Mouse (Mus musculus): ENCODE data around the gene Krt76. TPM values are rescaled to one million over a fixed set of nuclear protein-coding genes. Genes with fewer than 3 reads are reported as not detected.

Krt76 gene
- polyA plus RNA-seq, 1 experiment from 2014 or later = not detected

DNA sequence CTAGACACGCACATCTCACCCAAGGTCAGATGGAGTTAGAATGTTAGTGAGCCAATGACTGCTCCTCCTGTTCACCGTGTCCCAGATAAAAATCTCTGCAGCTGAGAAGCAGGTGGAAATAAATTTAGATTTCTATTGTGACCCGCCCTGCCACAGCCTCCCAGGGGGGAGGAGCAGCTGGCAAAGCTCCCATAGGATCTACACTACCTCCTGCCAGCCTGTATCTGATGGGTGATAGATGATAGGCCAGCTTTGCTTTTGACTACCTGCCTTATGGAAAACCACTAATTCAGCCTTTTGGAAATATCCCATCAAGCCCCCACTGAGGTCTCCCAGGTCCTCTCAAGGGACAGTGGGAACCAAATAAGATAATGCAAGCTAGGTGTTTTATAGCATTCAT lies 37.0 kb downstream of the Krt76 start:
- Histone ChIP-seq H3K27ac (no peak overlapping the region), H3K36me3 (no peaks in the 10 kb centered on the region), H3K4me1 (peaks cover 23% of the 10 kb centered on the region), H3K9me3 (replicated peaks) (no peaks in the 10 kb centered on the region), H3K27me3 (ENCODE audit: low read depth, poor library complexity, severe bottlenecking) (peaks cover 97% of the 10 kb centered on the region), H3K4me3 (no peak overlapping the region)
- WGBS = 82% methylated on average over 3 of the region's 3 CpGs
- DNase-seq (ENCODE audit: low spot score) = no peak

- no peaks in the 10 kb centered on the region for H3K9me3 ChIP-seq (replicated peaks)
- peaks cover 92% of the 10 kb centered on the region for H3K27me3 ChIP-seq (ENCODE audit: low read depth, poor library complexity, severe bottlenecking)
- H3K4me1 ChIP-seq = peaks cover 11% of the 10 kb centered on the region
- DNase-seq (ENCODE audit: low spot score) = no peak
- no peak overlapping the region for H3K4me3 ChIP-seq
- no peaks in the 10 kb centered on the region for H3K36me3 ChIP-seq
- H3K27ac ChIP-seq = no peak overlapping the region
- WGBS = 18% methylated on average over 5 of the region's 5 CpGs
Observed at GRCm38 (mm10) chr15:101854294-101854693, 38.4 kb downstream of the Krt76 start.

DNA sequence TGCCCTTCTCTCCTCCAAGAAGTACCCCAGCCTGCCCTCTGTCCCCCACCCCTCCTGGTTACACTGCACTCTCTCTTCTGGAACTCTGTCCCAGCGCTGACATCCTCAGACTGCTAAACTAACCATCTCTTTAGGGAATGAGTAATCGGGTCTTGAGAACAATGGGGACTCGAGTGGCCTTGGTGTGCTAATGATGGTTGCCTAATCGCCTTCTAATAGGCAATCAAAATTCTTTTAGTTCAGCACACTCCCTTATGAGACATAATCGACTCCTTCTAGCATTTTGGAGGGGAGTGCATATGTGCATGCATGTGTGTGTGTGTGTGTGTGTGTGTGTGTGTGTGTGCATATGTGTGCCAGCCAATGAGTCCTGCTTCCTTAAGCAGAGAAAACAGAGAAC lies 40.1 kb downstream of the Krt76 start:
- H3K4me3 ChIP-seq = no peak overlapping the region
- H3K36me3 ChIP-seq = no peaks in the 10 kb centered on the region
- peaks cover 4% of the 10 kb centered on the region; the same call in 1 of the 2 replicates for H3K4me1 ChIP-seq
- H3K27ac ChIP-seq = no peak overlapping the region
- 42% methylated on average over 5 of the region's 5 CpGs for WGBS
- no peak for DNase-seq (ENCODE audit: low spot score)
- no peaks in the 10 kb centered on the region for H3K9me3 ChIP-seq (replicated peaks)
- H3K27me3 ChIP-seq (ENCODE audit: low read depth, poor library complexity, severe bottlenecking) = peaks cover 82% of the 10 kb centered on the region

- WGBS = 86% methylated on average over 6 of the region's 6 CpGs
- Histone ChIP-seq H3K36me3 (no peaks in the 10 kb centered on the region), H3K27me3 (ENCODE audit: low read depth, poor library complexity, severe bottlenecking) (peaks cover 82% of the 10 kb centered on the region), H3K9me3 (replicated peaks) (no peaks in the 10 kb centered on the region), H3K4me3 (no peak within 1 kb of the TSS), H3K27ac (no peak within 1 kb of the TSS), H3K4me1 (peaks cover 7% of the 10 kb centered on the region)
- no peak for DNase-seq (ENCODE audit: low spot score)
Observed at GRCm38 (mm10) chr15:101850694-101851093, 42.0 kb downstream of the Krt76 start, which contains the start of gene Krt1. Gene Krt1, minus strand, starts transcription at chr15:101850794.

DNA sequence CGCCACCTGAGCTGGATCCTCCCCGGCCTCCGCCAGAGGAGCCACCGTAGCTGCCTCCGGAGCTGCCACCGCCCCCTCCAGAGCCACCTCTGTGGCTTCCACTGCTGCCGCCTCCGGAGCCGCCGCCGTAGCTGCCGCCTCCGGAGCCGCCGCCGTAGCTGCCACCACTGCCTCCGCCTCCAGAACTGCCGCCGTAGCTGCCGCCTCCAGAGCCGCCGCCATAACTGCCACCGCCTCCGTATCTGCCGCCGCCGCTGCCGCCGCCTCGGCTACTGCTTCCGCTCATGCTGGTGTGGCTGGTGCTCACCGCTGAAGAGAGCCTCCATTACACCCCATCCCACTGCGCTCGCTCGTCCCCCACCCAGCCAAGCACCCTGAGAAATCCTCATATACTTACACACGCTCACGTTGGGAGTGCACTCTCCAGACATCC lies 46.7 kb downstream of the Krt76 start:
- H3K36me3 ChIP-seq = no peaks in the 10 kb centered on the region
- peaks cover 15% of the 10 kb centered on the region for H3K4me1 ChIP-seq
- 0% methylated on average over 37 of the region's 37 CpGs for WGBS
- peak overlapping the region; percentile 82 for H3K27ac ChIP-seq
- DNase-seq (ENCODE audit: low spot score) = peak; percentile 73
- H3K4me3 ChIP-seq = peak overlapping the region; percentile 61
- H3K27me3 ChIP-seq (ENCODE audit: low read depth, poor library complexity, severe bottlenecking) = peaks cover 65% of the 10 kb centered on the region
- H3K9me3 ChIP-seq (replicated peaks) = no peaks in the 10 kb centered on the region

- peaks cover 15% of the 10 kb centered on the region for H3K4me1 ChIP-seq
- 69% methylated on average over 9 of the region's 9 CpGs for WGBS
- H3K4me3 ChIP-seq = no peak overlapping the region
- H3K36me3 ChIP-seq = no peaks in the 10 kb centered on the region
- H3K27ac ChIP-seq = no peak overlapping the region
- DNase-seq (ENCODE audit: low spot score) = no peak
- H3K27me3 ChIP-seq (ENCODE audit: low read depth, poor library complexity, severe bottlenecking) = peaks cover 55% of the 10 kb centered on the region
- H3K9me3 ChIP-seq (replicated peaks) = no peaks in the 10 kb centered on the region
Observed at GRCm38 (mm10) chr15:101843192-101843591, 49.5 kb downstream of the Krt76 start.

DNA sequence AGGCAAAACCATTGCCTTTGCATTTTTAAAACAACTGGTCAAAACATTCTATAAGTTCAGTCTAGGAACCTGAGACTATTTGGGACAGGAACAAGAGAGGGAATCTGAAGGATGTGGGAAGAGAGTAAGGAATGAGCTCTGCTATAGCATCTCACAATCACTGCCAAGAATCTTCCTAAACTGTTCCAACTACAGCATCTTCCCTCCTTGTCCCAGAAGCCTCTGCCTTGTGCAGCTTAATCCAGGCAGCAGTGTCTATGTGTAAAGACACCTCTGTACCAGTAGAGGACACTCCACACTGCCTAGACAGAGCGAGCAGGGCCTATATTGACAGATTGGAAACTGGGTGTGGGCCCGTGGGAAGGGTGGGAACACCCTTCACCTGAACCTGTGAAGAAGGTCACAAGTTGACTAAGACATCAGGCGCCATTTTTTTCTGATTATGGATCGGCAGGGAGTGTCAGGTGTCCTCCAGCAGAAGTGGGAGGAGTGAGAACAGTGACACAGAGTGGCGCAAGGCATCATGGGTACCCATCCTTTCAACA lies 57.9 kb downstream of the Krt76 start:
- DNase-seq (ENCODE audit: low spot score) = no peak
- H3K4me3 ChIP-seq = no peak overlapping the region
- H3K36me3 ChIP-seq = no peaks in the 10 kb centered on the region
- no peaks in the 10 kb centered on the region for H3K9me3 ChIP-seq (replicated peaks)
- 0 out of 2 replicates have a peak, but pooled peaks cover 4% of the 10 kb centered on the region for H3K4me1 ChIP-seq
- no peak overlapping the region for H3K27ac ChIP-seq
- WGBS = 70% methylated on average over 5 of the region's 5 CpGs
- no peaks in the 10 kb centered on the region for H3K27me3 ChIP-seq (ENCODE audit: low read depth, poor library complexity, severe bottlenecking)

Small RNA genes within 50 kb of the gene (microRNA-seq; reads per million reads assigned to microRNA genes)
- not detected for gene Gm44356

Other genes starting within 250 kb of the Krt76 start
- gene Gm5478, start 245.5 kb downstream of the Krt76 start, polyA plus RNA-seq (2016; fragmentation: Nextera tagmentation; extraction: Ambion mirVana) = not detected in 2 replicates
- not detected in 2 replicates for gene Krt6b, start 212.6 kb downstream of the Krt76 start, polyA plus RNA-seq (2016; fragmentation: Nextera tagmentation; extraction: Ambion mirVana)
- 0.13 TPM in 1 of 2 replicates, not detected in the other for gene Krt6a, start 198.6 kb downstream of the Krt76 start, polyA plus RNA-seq (2016; fragmentation: Nextera tagmentation; extraction: Ambion mirVana)
- 19.1 and 40.4 TPM in 2 replicates for gene Krt5, start 180.0 kb downstream of the Krt76 start, polyA plus RNA-seq (2016; fragmentation: Nextera tagmentation; extraction: Ambion mirVana)
- not detected in 2 replicates for gene Krt71, start 149.8 kb downstream of the Krt76 start, polyA plus RNA-seq (2016; fragmentation: Nextera tagmentation; extraction: Ambion mirVana)
- not detected in 2 replicates for gene Krt72, start 106.5 kb downstream of the Krt76 start, polyA plus RNA-seq (2016; fragmentation: Nextera tagmentation; extraction: Ambion mirVana)
- not detected in 2 replicates for gene Krt73, start 90.6 kb downstream of the Krt76 start, polyA plus RNA-seq (2016; fragmentation: Nextera tagmentation; extraction: Ambion mirVana)
- gene Krt2, start 74.8 kb downstream of the Krt76 start, polyA plus RNA-seq (2016; fragmentation: Nextera tagmentation; extraction: Ambion mirVana) = not detected in 2 replicates
- 0.59 and 0.96 TPM in 2 replicates for gene Krt1, start 42.1 kb downstream of the Krt76 start, polyA plus RNA-seq (2016; fragmentation: Nextera tagmentation; extraction: Ambion mirVana)
- not detected in 2 replicates for gene Krt77, start 23.2 kb downstream of the Krt76 start, polyA plus RNA-seq (2016; fragmentation: Nextera tagmentation; extraction: Ambion mirVana)
- not detected in 2 replicates for gene Krt4, start 31.8 kb upstream of the Krt76 start, polyA plus RNA-seq (2016; fragmentation: Nextera tagmentation; extraction: Ambion mirVana)
- not detected in 2 replicates for gene Krt79, start 47.4 kb upstream of the Krt76 start, polyA plus RNA-seq (2016; fragmentation: Nextera tagmentation; extraction: Ambion mirVana)
- 0.08 TPM in 1 of 2 replicates, not detected in the other for gene Krt78, start 61.4 kb upstream of the Krt76 start, polyA plus RNA-seq (2016; fragmentation: Nextera tagmentation; extraction: Ambion mirVana)
- gene Krt8, start 111.6 kb upstream of the Krt76 start, polyA plus RNA-seq (2016; fragmentation: Nextera tagmentation; extraction: Ambion mirVana) = 29.3 and 42.6 TPM in 2 replicates
- gene Krt18, start 135.3 kb upstream of the Krt76 start, polyA plus RNA-seq (2016; fragmentation: Nextera tagmentation; extraction: Ambion mirVana) = 33.4 and 49.5 TPM in 2 replicates
- gene Eif4b, start 180.9 kb upstream of the Krt76 start, polyA plus RNA-seq (2016; fragmentation: Nextera tagmentation; extraction: Ambion mirVana) = 133 and 140 TPM in 2 replicates
- 13.0 and 18.6 TPM in 2 replicates for gene Tns2, start 207.5 kb upstream of the Krt76 start, polyA plus RNA-seq (2016; fragmentation: Nextera tagmentation; extraction: Ambion mirVana)
- 12.6 and 14.6 TPM in 2 replicates for gene Spryd3, start 243.3 kb upstream of the Krt76 start, polyA plus RNA-seq (2016; fragmentation: Nextera tagmentation; extraction: Ambion mirVana)

Data from limb, embryonic 10.5 days (tissue).